Mouse (Mus musculus) cerebellum, adult 9-11 months (tissue): ENCODE results near the gene Pax2.
A peak's percentile ranks its signal among the peaks of the same experiment; 100 is the strongest.
"Not testable (repeated sequence)": the region's sequence is repeated elsewhere in the genome, so short reads cannot be mapped to it uniquely, and the experiment has no call there.

Experiments used
- DNase-seq: peaks from one replicate; pipeline ENCODE4 v3.0.0; 2022

The Pax2 gene

GRCm38 (mm10) chr19:44837426-44838205 lies 81.8 kb downstream of the Pax2 start:
- no peak for DNase-seq

- no peak for DNase-seq
These were observed 82.5 kb downstream of the Pax2 start for GRCm38 (mm10) chr19:44838321-44838720.

- not testable (repeated sequence) for DNase-seq
These were observed 86.8 kb downstream of the Pax2 start for GRCm38 (mm10) chr19:44842661-44843060.

- no peak for DNase-seq
These were observed 93.6 kb downstream of the Pax2 start for GRCm38 (mm10) chr19:44849465-44849864.

- DNase-seq, result no peak
These were observed 102.8 kb downstream of the Pax2 start for GRCm38 (mm10) chr19:44858671-44859070.

- DNase-seq, result no peak
These were observed 112.9 kb downstream of the Pax2 start for GRCm38 (mm10) chr19:44868766-44869165.

GRCm38 (mm10) chr19:44874186-44874898 lies 118.5 kb downstream of the Pax2 start:
- DNase-seq, result no peak

- no peak for DNase-seq
These were observed 119.1 kb downstream of the Pax2 start for GRCm38 (mm10) chr19:44874928-44875327.

- no peak for DNase-seq
These were observed 119.9 kb downstream of the Pax2 start for GRCm38 (mm10) chr19:44875718-44876117.

GRCm38 (mm10) chr19:44876529-44876928 lies 120.7 kb downstream of the Pax2 start:
- no peak for DNase-seq

GRCm38 (mm10) chr19:44882552-44883024 lies 126.7 kb downstream of the Pax2 start:
- peak; percentile 40 for DNase-seq

- no peak for DNase-seq
These were observed 128.5 kb downstream of the Pax2 start for GRCm38 (mm10) chr19:44884331-44884730.

GRCm38 (mm10) chr19:44886475-44886874 lies 130.6 kb downstream of the Pax2 start:
- DNase-seq, result no peak
